Mouse (Mus musculus): ENCODE data around the gene Mlec. TPM values are rescaled to one million over a fixed set of nuclear protein-coding genes. Genes with fewer than 3 reads are reported as not detected.

Gene Mlec
- polyA plus RNA-seq, 1 experiment from 2014 or later = 23.7 TPM

DNA sequence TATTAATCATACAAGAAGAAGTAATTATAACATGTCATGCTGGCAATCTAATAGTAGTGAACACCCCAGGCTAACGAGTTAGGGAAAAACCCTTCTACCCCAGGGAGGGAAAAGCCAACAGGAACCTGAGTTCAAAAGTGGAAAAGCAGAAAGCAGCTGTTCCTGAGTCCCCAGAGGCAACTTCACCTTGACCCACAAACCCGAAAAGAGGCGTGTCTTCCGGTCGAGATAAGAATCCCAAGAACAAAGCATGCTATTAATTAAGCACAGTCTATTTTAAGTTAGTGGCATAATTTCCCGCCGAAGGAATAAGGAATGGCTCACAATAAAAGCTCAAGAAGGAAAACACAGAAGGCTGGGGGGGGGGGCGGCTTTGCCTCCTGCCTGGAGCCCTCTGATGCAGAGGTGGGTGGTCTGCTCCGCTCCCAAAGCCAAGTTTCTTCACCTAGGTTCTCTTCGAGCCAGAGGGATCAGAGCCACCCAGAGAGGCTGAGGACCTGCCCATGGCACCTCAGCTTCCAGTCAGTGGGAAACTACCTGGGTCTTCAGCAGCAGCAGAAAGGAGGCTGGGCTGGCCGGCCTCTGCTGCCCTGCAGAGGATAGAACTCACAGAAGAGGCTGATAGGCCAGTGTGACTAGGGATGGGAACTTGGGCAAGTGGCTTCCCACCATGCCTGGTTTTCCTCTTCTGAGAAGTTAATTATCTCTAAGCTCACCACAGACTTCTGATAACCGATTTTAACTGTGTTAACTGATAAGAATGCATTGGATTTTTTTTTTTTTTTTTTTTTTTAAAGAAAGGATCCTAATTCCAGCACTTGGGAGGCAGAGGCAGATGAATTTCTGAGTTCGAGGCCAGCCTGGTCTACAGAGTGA, 3.3 kb upstream of the Mlec start:
- ATAC-seq (ENCODE audit: insufficient read depth) = no peak

DNA sequence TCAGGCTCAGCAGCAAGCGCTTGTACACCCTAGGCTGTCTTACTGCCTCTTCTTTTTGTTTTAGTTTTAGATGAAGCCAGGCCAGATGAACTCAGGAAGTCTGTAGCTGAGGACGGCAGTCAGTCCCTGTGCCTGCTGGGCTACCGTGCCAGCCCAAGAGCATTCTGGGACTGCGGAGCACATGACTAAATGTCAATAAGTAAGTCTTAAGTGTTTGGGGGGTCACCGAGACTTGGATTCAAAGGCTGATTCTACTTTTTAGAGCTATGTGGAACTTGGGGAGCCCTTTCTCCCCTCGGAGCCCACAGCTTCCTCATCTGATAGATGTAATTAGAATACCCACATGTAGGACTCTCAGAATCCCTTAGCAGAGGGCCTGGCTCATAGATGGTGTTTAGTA, 2.7 kb upstream of the Mlec start:
- Histone ChIP-seq H3K4me3 (replicated peaks) (no peak overlapping the region), H3K27me3 (no peaks in the 10 kb centered on the region), H3K36me3 (replicated peaks) (no peaks in the 10 kb centered on the region), H3K9ac (no peak overlapping the region), H3K9me3 (replicated peaks) (no peaks in the 10 kb centered on the region), H3K4me2 (0 out of 2 replicates have a peak overlapping the region, but pooled peaks have one; percentile 16), H3K4me1 (replicated peaks) (peaks cover 51% of the 10 kb centered on the region), H3K27ac (replicated peaks) (no peak overlapping the region)
- no peak for ATAC-seq (ENCODE audit: insufficient read depth)
- WGBS (ENCODE audit: insufficient replicate concordance) = 44% methylated on average over 6 of the region's 6 CpGs

More for the DNA sequence above, 3.3 kb upstream of the Mlec start:
- H3K4me2 ChIP-seq = peak overlapping the region; percentile 15; the same call in 1 of the 2 replicates
- H3K9me3 ChIP-seq (replicated peaks) = no peaks in the 10 kb centered on the region
- H3K27ac ChIP-seq (replicated peaks) = no peak overlapping the region
- no peaks in the 10 kb centered on the region for H3K36me3 ChIP-seq (replicated peaks)
- WGBS (ENCODE audit: insufficient replicate concordance) = 22% methylated on average over 13 of the region's 13 CpGs
- no peak overlapping the region for H3K4me3 ChIP-seq (replicated peaks)
- H3K4me1 ChIP-seq (replicated peaks) = peaks cover 51% of the 10 kb centered on the region
- H3K9ac ChIP-seq = peak overlapping the region; percentile 16; the same call in 1 of the 2 replicates
- no peaks in the 10 kb centered on the region for H3K27me3 ChIP-seq

DNA sequence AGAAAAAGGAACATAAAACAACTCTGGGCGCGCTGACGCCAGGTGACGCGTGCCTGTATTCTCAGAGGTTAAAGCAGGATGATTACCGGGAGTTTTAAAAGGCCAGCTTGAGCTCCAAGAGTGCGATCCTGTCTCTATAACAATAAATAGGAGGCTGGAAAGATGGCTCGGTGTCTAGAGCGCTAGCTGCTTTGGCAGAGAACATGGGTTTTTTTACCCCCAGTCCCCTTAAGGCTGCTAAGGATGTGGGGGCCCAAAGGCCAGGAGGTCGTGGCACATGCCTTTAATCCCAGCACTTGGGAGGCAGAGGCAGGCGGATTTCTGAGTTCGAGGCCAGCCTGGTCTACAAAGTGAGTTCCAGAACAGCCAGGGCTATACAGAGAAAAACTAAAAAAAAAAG, 1.2 kb upstream of the Mlec start:
- no peak for ATAC-seq (ENCODE audit: insufficient read depth)
- H3K27me3 ChIP-seq = no peaks in the 10 kb centered on the region
- peak overlapping the region; percentile 65; the same call in 1 of the 2 replicates for H3K9ac ChIP-seq
- no peaks in the 10 kb centered on the region for H3K36me3 ChIP-seq (replicated peaks)
- H3K4me1 ChIP-seq (replicated peaks) = peaks cover 66% of the 10 kb centered on the region
- H3K9me3 ChIP-seq (replicated peaks) = no peaks in the 10 kb centered on the region
- H3K4me2 ChIP-seq = peak overlapping the region; percentile 99
- H3K27ac ChIP-seq (replicated peaks) = peak overlapping the region; percentile 82
- H3K4me3 ChIP-seq (replicated peaks) = peak overlapping the region; percentile 89
- WGBS (ENCODE audit: insufficient replicate concordance) = 40% methylated on average over 12 of the region's 12 CpGs

DNA sequence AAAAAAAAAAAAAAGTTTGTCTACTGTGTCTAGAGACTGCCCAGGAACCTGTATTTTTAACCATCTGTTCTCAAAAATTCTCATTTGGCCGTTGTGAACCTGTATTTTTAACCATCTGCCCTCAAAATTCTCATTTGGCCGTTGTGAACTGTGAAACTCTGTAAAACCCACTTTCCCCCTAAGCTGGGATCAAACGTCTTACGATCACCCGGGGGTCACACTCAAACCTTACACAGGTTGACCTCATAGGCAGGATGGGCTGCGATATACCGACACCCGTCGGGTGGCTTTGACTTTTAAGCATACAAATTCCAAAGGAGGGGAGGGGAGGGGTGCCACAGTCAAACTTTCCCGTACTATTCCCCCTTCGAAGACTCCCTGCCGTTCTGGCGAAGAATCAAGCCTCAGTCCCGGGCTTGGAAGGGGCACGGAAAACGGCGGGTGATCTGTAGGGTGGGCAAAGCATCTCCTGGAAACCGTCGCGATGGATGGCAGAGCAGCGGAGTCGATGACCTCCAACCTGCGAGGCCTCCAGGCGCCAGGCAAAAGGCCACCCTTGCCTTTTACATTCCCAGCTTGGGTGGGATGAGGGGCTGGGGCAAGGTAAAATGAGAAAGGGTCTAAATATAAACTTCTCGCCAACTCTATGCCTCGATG, 918 bp downstream of the Mlec start:
- H3K4me1 ChIP-seq (replicated peaks) = peaks cover 87% of the 10 kb centered on the region

DNA sequence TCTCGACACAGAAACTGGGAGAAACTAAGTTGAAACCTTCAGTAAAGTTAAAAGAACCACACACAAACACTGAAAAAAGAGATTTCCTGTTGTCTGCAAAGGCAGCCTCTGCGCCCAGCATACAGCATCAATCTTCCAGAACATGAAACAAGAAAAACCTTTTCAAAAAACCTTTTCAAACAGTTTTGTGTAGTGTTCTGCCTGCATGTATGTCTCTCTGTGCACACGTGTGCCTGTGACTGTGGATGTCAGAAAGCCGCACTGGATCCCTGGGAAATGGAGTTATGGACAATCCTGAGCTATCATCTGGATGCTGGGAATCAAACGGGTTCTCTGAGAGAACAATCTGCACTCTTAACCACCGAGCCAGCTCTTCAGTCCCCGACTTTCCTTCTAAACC, 1.6 kb downstream of the Mlec start:
- Histone ChIP-seq H3K4me3 (replicated peaks) (peak overlapping the region; percentile 89), H3K9me3 (replicated peaks) (no peaks in the 10 kb centered on the region), H3K27me3 (no peaks in the 10 kb centered on the region), H3K4me2 (peak overlapping the region; percentile 99), H3K9ac (peak overlapping the region; percentile 94), H3K27ac (replicated peaks) (peak overlapping the region; percentile 78), H3K4me1 (replicated peaks) (peaks cover 90% of the 10 kb centered on the region), H3K36me3 (replicated peaks) (no peaks in the 10 kb centered on the region)
- ATAC-seq (ENCODE audit: insufficient read depth) = no peak
- WGBS (ENCODE audit: insufficient replicate concordance) = 21% methylated on average over 7 of the region's 7 CpGs

More for the DNA sequence above, 918 bp downstream of the Mlec start:
- under 1% methylated on average over 26 of the region's 26 CpGs for WGBS (ENCODE audit: insufficient replicate concordance)
- Histone ChIP-seq H3K4me3 (replicated peaks) (peak overlapping the region; percentile 89), H3K9ac (peak overlapping the region; percentile 94), H3K4me2 (peak overlapping the region; percentile 99), H3K9me3 (replicated peaks) (no peaks in the 10 kb centered on the region), H3K27ac (replicated peaks) (peak overlapping the region; percentile 78), H3K27me3 (no peaks in the 10 kb centered on the region), H3K36me3 (replicated peaks) (no peaks in the 10 kb centered on the region)
- no peak for ATAC-seq (ENCODE audit: insufficient read depth)

DNA sequence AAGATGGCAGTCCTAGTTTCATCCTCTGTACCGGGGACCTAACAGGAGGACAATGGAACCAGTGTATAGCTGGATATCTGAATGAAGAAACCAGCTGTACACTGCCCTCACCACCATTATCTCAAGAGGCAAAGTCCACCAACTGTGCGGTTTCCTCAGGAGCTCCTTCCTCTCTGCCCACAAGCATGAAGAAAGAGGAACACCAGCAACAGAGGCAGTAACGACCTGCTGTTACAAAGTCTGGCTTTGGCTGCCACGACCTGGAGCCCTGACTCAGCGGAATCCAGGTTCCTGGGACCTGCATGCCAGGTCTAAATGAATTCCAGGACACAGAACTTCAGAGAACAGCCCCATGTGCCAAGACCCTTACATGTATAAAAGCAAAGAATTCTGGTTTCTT, 2.1 kb downstream of the Mlec start:
- H3K9me3 ChIP-seq (replicated peaks) = no peaks in the 10 kb centered on the region
- H3K27me3 ChIP-seq = no peaks in the 10 kb centered on the region
- H3K4me3 ChIP-seq (replicated peaks) = peak overlapping the region; percentile 89
- H3K4me1 ChIP-seq (replicated peaks) = peaks cover 85% of the 10 kb centered on the region
- H3K9ac ChIP-seq = peak overlapping the region; percentile 94
- no peak for ATAC-seq (ENCODE audit: insufficient read depth)
- peak overlapping the region; percentile 78 for H3K27ac ChIP-seq (replicated peaks)
- H3K4me2 ChIP-seq = peak overlapping the region; percentile 99
- WGBS (ENCODE audit: insufficient replicate concordance) = 6% methylated on average over 5 of the region's 5 CpGs
- peaks cover 3% of the 10 kb centered on the region for H3K36me3 ChIP-seq (replicated peaks)

DNA sequence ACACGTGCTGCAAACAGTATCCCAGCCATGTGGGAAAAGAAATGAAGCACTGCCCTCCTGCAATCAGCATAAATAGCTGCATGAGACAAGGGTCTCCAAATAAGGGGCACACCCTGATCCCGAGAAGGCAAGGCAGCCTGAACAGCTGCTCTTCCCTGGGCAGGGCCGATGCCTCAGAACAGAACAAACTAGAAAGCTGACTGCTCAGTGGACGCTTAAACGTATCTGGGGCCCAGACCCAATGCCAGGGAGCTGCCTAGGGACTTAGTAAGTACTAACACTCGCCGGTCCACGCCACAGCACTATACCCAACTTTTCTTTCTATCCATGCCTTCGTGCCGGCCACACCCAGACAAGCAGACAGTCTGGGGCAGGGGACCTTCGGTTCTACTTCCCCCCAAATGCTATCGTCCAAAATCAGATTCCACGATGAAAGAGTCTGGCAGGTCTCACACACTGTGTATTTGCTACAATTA, 2.8 kb downstream of the Mlec start:
- Histone ChIP-seq H3K9me3 (replicated peaks) (no peaks in the 10 kb centered on the region), H3K36me3 (replicated peaks) (peaks cover 10% of the 10 kb centered on the region), H3K4me2 (peak overlapping the region; percentile 99), H3K9ac (peak overlapping the region; percentile 94; the same call in 1 of the 2 replicates), H3K4me3 (replicated peaks) (peak overlapping the region; percentile 89), H3K27me3 (no peaks in the 10 kb centered on the region), H3K4me1 (replicated peaks) (peaks cover 84% of the 10 kb centered on the region), H3K27ac (replicated peaks) (peak overlapping the region; percentile 78)
- ATAC-seq (ENCODE audit: insufficient read depth) = no peak
- 16% methylated on average over 13 of the region's 13 CpGs for WGBS (ENCODE audit: insufficient replicate concordance)

DNA sequence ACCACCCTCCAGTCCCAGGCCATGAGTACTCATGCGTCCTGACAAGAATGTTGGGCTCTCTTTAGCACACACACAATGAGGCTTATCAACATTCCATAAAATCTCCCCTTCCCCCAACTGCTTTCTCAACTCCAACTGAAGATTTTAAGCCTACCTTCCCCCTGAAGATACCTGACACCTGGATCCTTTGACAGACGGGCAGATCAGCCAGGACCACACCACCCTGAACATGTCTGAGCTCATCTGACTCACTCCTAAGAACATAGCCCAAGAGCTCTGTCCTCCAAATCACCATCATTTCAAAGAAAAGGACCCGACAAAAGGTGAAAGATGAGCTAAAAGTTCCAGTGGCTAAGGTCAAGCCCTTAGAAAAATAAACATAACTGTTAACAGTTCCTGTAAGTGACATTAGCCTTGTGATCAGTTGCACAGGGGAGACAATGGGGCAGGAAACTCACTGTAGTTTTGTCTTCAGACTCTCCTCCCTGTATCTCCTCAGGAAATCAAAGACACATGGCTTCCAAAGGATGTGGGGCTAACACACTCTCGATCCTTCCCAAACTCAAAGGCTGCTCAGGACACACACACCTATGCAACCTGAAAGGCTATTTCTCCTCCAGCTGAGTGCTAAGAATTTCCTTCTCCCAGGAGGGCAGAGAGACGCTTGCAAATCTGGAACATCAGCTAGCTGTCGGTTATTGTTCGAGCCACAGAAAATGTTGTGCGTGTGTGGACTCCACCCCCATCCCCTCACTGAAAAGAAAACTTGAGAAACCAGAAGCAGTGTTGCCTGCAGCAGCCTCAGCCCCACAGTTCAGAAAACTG, 5.6 kb downstream of the Mlec start:
- Histone ChIP-seq H3K4me1 (replicated peaks) (peaks cover 67% of the 10 kb centered on the region), H3K27ac (replicated peaks) (no peak overlapping the region), H3K9me3 (replicated peaks) (no peaks in the 10 kb centered on the region), H3K36me3 (replicated peaks) (peaks cover 36% of the 10 kb centered on the region), H3K4me3 (replicated peaks) (no peak overlapping the region), H3K27me3 (no peaks in the 10 kb centered on the region), H3K4me2 (no peak overlapping the region), H3K9ac (no peak overlapping the region)
- no peak for ATAC-seq (ENCODE audit: insufficient read depth)
- 45% methylated on average over 8 of the region's 8 CpGs for WGBS (ENCODE audit: insufficient replicate concordance)

DNA sequence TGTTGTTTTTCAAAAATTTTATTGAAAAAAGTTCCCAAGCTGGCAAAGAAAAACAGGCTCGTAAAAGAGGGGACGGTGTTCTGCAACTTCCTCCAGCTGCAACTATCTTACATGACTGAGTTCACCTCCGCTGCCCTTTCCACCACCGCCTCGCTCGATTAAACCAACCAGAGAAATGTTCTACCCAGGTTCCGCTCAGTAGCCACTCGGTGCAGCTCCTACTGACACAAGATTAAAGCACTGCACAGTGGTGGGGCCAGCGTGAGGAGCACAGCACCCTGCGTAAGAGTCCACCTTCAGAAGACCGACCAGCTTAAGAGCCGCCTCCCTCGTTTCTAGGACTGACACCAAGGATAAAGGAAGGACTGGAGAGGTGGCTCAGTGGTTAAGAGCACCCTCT, 6.5 kb downstream of the Mlec start:
- Histone ChIP-seq H3K4me3 (replicated peaks) (no peak overlapping the region), H3K9ac (no peak overlapping the region), H3K27me3 (no peaks in the 10 kb centered on the region), H3K36me3 (replicated peaks) (peaks cover 45% of the 10 kb centered on the region), H3K27ac (replicated peaks) (no peak overlapping the region), H3K4me1 (replicated peaks) (peaks cover 58% of the 10 kb centered on the region), H3K9me3 (replicated peaks) (no peaks in the 10 kb centered on the region), H3K4me2 (no peak overlapping the region)
- ATAC-seq (ENCODE audit: insufficient read depth) = no peak
- WGBS (ENCODE audit: insufficient replicate concordance) = 78% methylated on average over 13 of the region's 13 CpGs

DNA sequence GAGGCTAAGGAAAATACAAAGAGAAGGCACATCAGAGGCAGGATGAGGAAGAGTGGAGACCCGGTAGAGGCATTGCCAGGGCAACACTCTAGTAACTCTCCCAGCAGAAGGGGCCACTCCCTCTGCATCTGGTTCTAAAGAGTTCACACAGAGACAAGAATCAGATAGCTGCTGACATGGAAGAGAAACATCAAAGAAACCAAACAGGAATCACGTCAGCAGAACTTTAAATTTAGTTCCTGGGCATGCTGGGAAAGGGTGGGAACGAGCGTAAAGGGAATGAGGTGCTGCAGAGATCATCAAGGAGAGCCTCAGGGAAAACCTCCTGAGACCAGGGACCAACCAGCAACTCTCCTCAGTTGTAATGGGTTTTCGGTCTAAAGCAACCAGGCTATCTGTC, 7.0 kb downstream of the Mlec start:
- Histone ChIP-seq H3K27me3 (no peaks in the 10 kb centered on the region), H3K9ac (no peak overlapping the region), H3K36me3 (replicated peaks) (peaks cover 50% of the 10 kb centered on the region), H3K27ac (replicated peaks) (no peak overlapping the region), H3K9me3 (replicated peaks) (no peaks in the 10 kb centered on the region), H3K4me3 (replicated peaks) (no peak overlapping the region), H3K4me1 (replicated peaks) (peaks cover 53% of the 10 kb centered on the region), H3K4me2 (no peak overlapping the region)
- ATAC-seq (ENCODE audit: insufficient read depth) = no peak
- WGBS (ENCODE audit: insufficient replicate concordance) = 67% methylated on average over 5 of the region's 5 CpGs

Measured in liver, embryonic 15.5 days (tissue).